Mouse (Mus musculus): Measurements from ENCODE around the gene Extl1. TPM values are rescaled to one million over a fixed set of nuclear protein-coding genes. Genes with fewer than 3 reads are reported as not detected.

The Extl1 gene
- total RNA-seq, 1 experiment from 2014 or later = not detected

GRCm38 (mm10) chr4:134319674-134320073 is 64.0 kb downstream of the Extl1 start:
- ATAC-seq (replicated peaks; ENCODE audit: low read depth, poor library complexity, severe bottlenecking) = no peak

GRCm38 (mm10) chr4:134319074-134319473 is 64.6 kb downstream of the Extl1 start:
- ATAC-seq (replicated peaks; ENCODE audit: low read depth, poor library complexity, severe bottlenecking) = no peak

GRCm38 (mm10) chr4:134316390-134316789 is 67.3 kb downstream of the Extl1 start:
- peak; percentile 45 for ATAC-seq (replicated peaks; ENCODE audit: low read depth, poor library complexity, severe bottlenecking)

GRCm38 (mm10) chr4:134315470-134315869 is 68.2 kb downstream of the Extl1 start:
- ATAC-seq (replicated peaks; ENCODE audit: low read depth, poor library complexity, severe bottlenecking) = no peak

GRCm38 (mm10) chr4:134314876-134315275 is 68.8 kb downstream of the Extl1 start, which contains the start of gene Trim63:
Gene Trim63, plus strand, starts transcription at chr4:134315120.
- ATAC-seq (replicated peaks; ENCODE audit: low read depth, poor library complexity, severe bottlenecking) = no peak

- no peak for ATAC-seq (replicated peaks; ENCODE audit: low read depth, poor library complexity, severe bottlenecking)
Observed at GRCm38 (mm10) chr4:134314081-134314655, 69.5 kb downstream of the Extl1 start.

- ATAC-seq (replicated peaks; ENCODE audit: low read depth, poor library complexity, severe bottlenecking) = no peak
Observed at GRCm38 (mm10) chr4:134312901-134313300, 70.7 kb downstream of the Extl1 start.

- no peak for ATAC-seq (replicated peaks; ENCODE audit: low read depth, poor library complexity, severe bottlenecking)
Observed at GRCm38 (mm10) chr4:134312341-134312740, 71.3 kb downstream of the Extl1 start.

- ATAC-seq (replicated peaks; ENCODE audit: low read depth, poor library complexity, severe bottlenecking) = no peak
Observed at GRCm38 (mm10) chr4:134311784-134312183, 71.9 kb downstream of the Extl1 start.

GRCm38 (mm10) chr4:134310656-134311055 is 73.0 kb downstream of the Extl1 start:
- ATAC-seq (replicated peaks; ENCODE audit: low read depth, poor library complexity, severe bottlenecking) = no peak

GRCm38 (mm10) chr4:134310106-134310505 is 73.5 kb downstream of the Extl1 start:
- no peak for ATAC-seq (replicated peaks; ENCODE audit: low read depth, poor library complexity, severe bottlenecking)

GRCm38 (mm10) chr4:134307367-134308072 is 76.1 kb downstream of the Extl1 start:
- peak; percentile 95 for ATAC-seq (replicated peaks; ENCODE audit: low read depth, poor library complexity, severe bottlenecking)

- ATAC-seq (replicated peaks; ENCODE audit: low read depth, poor library complexity, severe bottlenecking) = no peak
Observed at GRCm38 (mm10) chr4:134306963-134307362, 76.7 kb downstream of the Extl1 start.

Other genes with a start within 250 kb of the Extl1 start
- 25.2 and 51.2 TPM in 2 replicates for gene Cep85, start 196.7 kb downstream of the Extl1 start, total RNA-seq (2017)
- gene Gm7534, start 180.8 kb downstream of the Extl1 start, total RNA-seq (2017) = not detected in 2 replicates
- not detected in 2 replicates for gene Catsper4, start 156.5 kb downstream of the Extl1 start, total RNA-seq (2017)
- not detected in 2 replicates for gene Cnksr1, start 145.5 kb downstream of the Extl1 start, total RNA-seq (2017)
- 1.8 TPM in 1 of 2 replicates, not detected in the other for gene E130218I03Rik, start 140.2 kb downstream of the Extl1 start, total RNA-seq (2017)
- gene Zfp593, start 138.3 kb downstream of the Extl1 start, total RNA-seq (2017) = 8.6 and 13.1 TPM in 2 replicates
- not detected in 2 replicates for gene Gm30191, start 136.9 kb downstream of the Extl1 start, total RNA-seq (2017)
- not detected in 2 replicates for gene Grrp1, start 129.7 kb downstream of the Extl1 start, total RNA-seq (2017)
- 27.9 and 36.1 TPM in 2 replicates for gene Pdik1l, start 96.0 kb downstream of the Extl1 start, total RNA-seq (2017)
- not detected in 2 replicates for gene Trim63, start 68.7 kb downstream of the Extl1 start, total RNA-seq (2017)
- gene Slc30a2, start 40.7 kb downstream of the Extl1 start, total RNA-seq (2017) = not detected in 2 replicates
- 16.4 and 18.4 TPM in 2 replicates for gene Pafah2, start 12.5 kb upstream of the Extl1 start, total RNA-seq (2017)
- gene Stmn1, start 84.5 kb upstream of the Extl1 start, total RNA-seq (2017) = 1,614 and 1,654 TPM in 2 replicates
- 10.6 and 12.6 TPM in 2 replicates for gene Paqr7, start 112.8 kb upstream of the Extl1 start, total RNA-seq (2017)
- 32.6 and 37.0 TPM in 2 replicates for gene Aunip, start 127.1 kb upstream of the Extl1 start, total RNA-seq (2017)
- 46.2 and 52.7 TPM in 2 replicates for gene Mtfr1l, start 151.5 kb upstream of the Extl1 start, total RNA-seq (2017)
- 6.5 and 9.7 TPM in 2 replicates for gene Selenon, start 168.3 kb upstream of the Extl1 start, total RNA-seq (2017)